Mouse (Mus musculus) heart, adult 2 months (tissue): ENCODE data around the gene Nop9. TPM values are rescaled to one million over a fixed set of nuclear protein-coding genes. Genes with fewer than 3 reads are reported as not detected.
A peak's percentile ranks its signal among the peaks of the same experiment; 100 is the strongest.

Experiments used
- DNase-seq, 2 experiments: peaks; one replicate each; pipeline ENCODE4 v3.0.0; 2021
- H3K27ac ChIP-seq: fragments of 200-600 bp; 2 replicates; pipeline ENCODE4 v1.8.1; 2022
- H3K27me3 ChIP-seq: fragments of 200-500 bp; 2 replicates; pipeline ENCODE4 v1.6.1; 2012; ENCODE audit warnings: mild to moderate bottlenecking, low read length, inconsistent platforms, mixed read lengths; ENCODE audit not compliant: control insufficient read depth, insufficient read depth
- H3K36me3 ChIP-seq: fragments of 200-500 bp; 2 replicates; pipeline ENCODE4 v1.6.1; 2012; ENCODE audit warnings: low read length, inconsistent platforms; ENCODE audit not compliant: control insufficient read depth, insufficient read depth
- H3K4me1 ChIP-seq: fragments of 200-500 bp; 2 replicates; pipeline ENCODE4 v1.6.1; 2011; ENCODE audit warnings: low read length; ENCODE audit not compliant: control insufficient read depth, insufficient read depth
- H3K4me3 ChIP-seq: fragments of 200-600 bp; 2 replicates; pipeline ENCODE4 v1.8.1; 2022
- H3K79me2 ChIP-seq: fragments of 200-500 bp; replicated peaks from 2 replicates; pipeline ENCODE4 v1.6.1; 2012; ENCODE audit warnings: mild to moderate bottlenecking, inconsistent platforms, low read length, moderate library complexity, mixed read lengths; ENCODE audit not compliant: control insufficient read depth, insufficient read depth
- H3K9ac ChIP-seq: fragments of 200-500 bp; 2 replicates; pipeline ENCODE4 v1.6.1; 2012; ENCODE audit warnings: low read depth, mild to moderate bottlenecking, control low read depth, inconsistent platforms, low read length, mixed read lengths
- CTCF ChIP-seq: fragments of 200-600 bp; IDR thresholded peaks from 2 replicates; pipeline ENCODE4 v1.8.1; 2022; ENCODE audit warnings: antibody characterized with exemption, mild to moderate bottlenecking, moderate library complexity
- EP300 ChIP-seq: fragments of 200-500 bp; IDR thresholded peaks from 2 replicates; pipeline ENCODE4 v1.6.1; 2011; ENCODE audit warnings: low read depth, low read length, control low read depth; ENCODE audit not compliant: insufficient read depth
- POLR2A ChIP-seq: fragments of 200-500 bp; IDR thresholded peaks from 2 replicates; pipeline ENCODE4 v1.6.1; 2011; ENCODE audit warnings: mild to moderate bottlenecking, low read depth, low read length, control low read depth; ENCODE audit not compliant: insufficient read depth
- WGBS: fragments of 180-500 bp; shearing (Covaris S2); methylation state at CpG from one replicate; pipeline ENCODE4 v1.1.7; 2018; 5-methylcytosine and 5-hydroxymethylcytosine counted together
- intact Hi-C: fragments of 180-260 bp; cut with DNase I; formaldehyde crosslinking; loops from one replicate; pipeline ENCODE4 v1.15.1; 2025
- polyA plus RNA-seq: library from polyadenylated mRNA; depleted of rRNA; stranded (reverse); fragments of >200 nt; gene quantifications from 2 replicates; pipeline ENCODE4 v1.2.3, GENCODE M21; 2012
- total RNA-seq, 2 experiments: library from RNA; stranded (reverse); gene quantifications; 2 replicates each; pipeline ENCODE4 v1.2.3; 2021

Gene Nop9
- total and polyA plus RNA-seq, 3 experiments: 8.3 to 11.4 (median 10.1) TPM

- H3K27ac ChIP-seq: no peak overlapping the region
- H3K4me1 ChIP-seq: peaks cover 7% of the 10 kb centered on the region
- no peak overlapping the region for H3K9ac ChIP-seq
- no peak overlapping the region for H3K4me3 ChIP-seq
- DNase-seq: peak in 1 of 2 experiments; percentile 16
- 69% methylated on average over 11 of the region's 11 CpGs for WGBS
- intact Hi-C loops: loop anchor here (2.0 to 5.0 kb wide), 2 partner anchors 86 to 137 kb away; no protein-coding TSS in a partner anchor
- no peaks in the 10 kb centered on the region for H3K27me3 ChIP-seq
- no peak for TF ChIP-seq EP300
- no peak for TF ChIP-seq CTCF
- TF ChIP-seq POLR2A: no peak
- H3K79me2 ChIP-seq: no peaks in the 10 kb centered on the region
- H3K36me3 ChIP-seq: no peaks in the 10 kb centered on the region; the same call in 1 of the 2 replicates
Observed at GRCm38 (mm10) chr14:55780736-55781135, 35.2 kb downstream of the Nop9 start.

GRCm38 (mm10) chr14:55781310-55781709 is 35.8 kb downstream of the Nop9 start:
- DNase-seq: peak; percentile 64 to 76
- TF ChIP-seq EP300: peak; percentile 99
- peak; percentile 29; the same call in 1 of the 2 replicates for TF ChIP-seq POLR2A
- TF ChIP-seq CTCF: no peak; the same call in 1 of the 2 replicates
- H3K36me3 ChIP-seq: no peaks in the 10 kb centered on the region; the same call in 1 of the 2 replicates
- intact Hi-C loops: loop anchor here (2.0 to 5.0 kb wide), 2 partner anchors 85 to 136 kb away; no protein-coding TSS in a partner anchor
- H3K27me3 ChIP-seq: no peaks in the 10 kb centered on the region
- peak overlapping the region; percentile 15; the same call in 1 of the 2 replicates for H3K9ac ChIP-seq
- peak overlapping the region; percentile 38 for H3K4me3 ChIP-seq
- peak overlapping the region; percentile 97 for H3K27ac ChIP-seq
- WGBS: 15% methylated on average over 14 of the region's 14 CpGs
- H3K79me2 ChIP-seq: no peaks in the 10 kb centered on the region
- H3K4me1 ChIP-seq: peaks cover 7% of the 10 kb centered on the region

- TF ChIP-seq EP300 (no peak), POLR2A (no peak), CTCF (no peak)
- Histone ChIP-seq H3K27ac (peak overlapping the region; percentile 97), H3K9ac (peak overlapping the region; percentile 65), H3K4me1 (peaks cover 7% of the 10 kb centered on the region), H3K27me3 (no peaks in the 10 kb centered on the region), H3K4me3 (peak overlapping the region; percentile 50), H3K79me2 (no peaks in the 10 kb centered on the region), H3K36me3 (no peaks in the 10 kb centered on the region; the same call in 1 of the 2 replicates)
- intact Hi-C loops: loop anchor here (5.0 kb wide), 1 partner anchor 135 kb away; no protein-coding TSS in a partner anchor
- peak in 1 of 2 experiments; percentile 30 for DNase-seq
- 32% methylated on average over 9 of the region's 9 CpGs for WGBS
Observed at GRCm38 (mm10) chr14:55782361-55782960, 37.0 kb downstream of the Nop9 start.

GRCm38 (mm10) chr14:55783171-55783957 is 37.9 kb downstream of the Nop9 start:
- peaks cover 4% of the 10 kb centered on the region for H3K4me1 ChIP-seq
- TF ChIP-seq EP300: no peak
- no peak for TF ChIP-seq CTCF
- peak; percentile 73; the same call in 1 of the 2 replicates for TF ChIP-seq POLR2A
- no peaks in the 10 kb centered on the region for H3K79me2 ChIP-seq
- no peaks in the 10 kb centered on the region for H3K36me3 ChIP-seq
- peak overlapping the region; percentile 50 for H3K4me3 ChIP-seq
- 3% methylated on average over 31 of the region's 31 CpGs for WGBS
- peak; percentile 57 to 68 for DNase-seq
- H3K9ac ChIP-seq: peak overlapping the region; percentile 58
- intact Hi-C loops: loop anchor here (1.0 to 5.0 kb wide), 2 partner anchors 40 to 134 kb away; partner anchors contain the start of gene Nfatc4
- peak overlapping the region; percentile 97 for H3K27ac ChIP-seq
- H3K27me3 ChIP-seq: no peaks in the 10 kb centered on the region

- 6% methylated on average over 13 of the region's 13 CpGs for WGBS
- Histone ChIP-seq H3K4me1 (peaks cover 4% of the 10 kb centered on the region), H3K36me3 (no peaks in the 10 kb centered on the region), H3K27me3 (no peaks in the 10 kb centered on the region), H3K79me2 (no peaks in the 10 kb centered on the region), H3K9ac (peak within 1 kb of the TSS; percentile 65), H3K27ac (peak within 1 kb of the TSS; percentile 97), H3K4me3 (peak within 1 kb of the TSS; percentile 50)
- TF ChIP-seq POLR2A (peak; percentile 83), CTCF (no peak), EP300 (no peak)
- peak; percentile 63 to 65 for DNase-seq
- intact Hi-C loops: loop anchor here (1.0 to 5.0 kb wide), 2 partner anchors 39 to 133 kb away; partner anchors contain the start of gene Nfatc4
Observed at GRCm38 (mm10) chr14:55783958-55784235, 38.4 kb downstream of the Nop9 start, which contains the start of gene Adcy4. Gene Adcy4 (minus strand): TSS chr14:55784095.
